ENCODE assay signal across 9 mouse cellular contexts in the genomic region with DNA sequence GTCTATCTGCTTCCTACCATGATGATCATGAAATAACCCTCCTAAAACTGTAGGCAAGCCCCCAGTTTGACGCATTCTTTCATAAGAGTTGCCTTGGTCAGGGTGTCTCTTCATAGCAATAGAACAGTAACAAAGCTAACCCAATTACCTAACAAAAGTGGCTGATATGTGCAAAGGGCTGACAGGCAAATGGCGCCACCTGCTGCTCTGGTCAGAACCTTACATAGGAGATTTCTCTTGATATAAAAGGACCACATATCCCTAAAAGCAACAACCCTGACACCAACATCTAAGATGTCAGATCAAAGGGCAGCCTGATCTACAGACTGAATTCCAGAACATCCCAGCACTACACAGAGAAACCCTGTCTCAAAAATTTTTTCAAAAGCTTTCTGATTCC. TPM values are rescaled to one million over a fixed set of nuclear protein-coding genes. Genes with fewer than 3 reads are reported as not detected.
DNase-seq lines count a peak whose midpoint lies in the region; ATAC-seq and TF ChIP-seq lines count a peak whose summit lies in the region.
"Had no signal": no experiment of that assay in that cellular context is flagged by ENCODE, and none has a peak within 500 bp of the region (broad histone marks: within the 10 kb centered on the region; RNA-seq: fewer than 3 reads in every experiment).

No protein-coding gene starts in this region.

- no peaks in the 10 kb centered on the region for H3K36me3 ChIP-seq in forebrain, embryonic 11.5 days (ENCODE audit: control insufficient read depth, insufficient read depth, low read length)
- H3K36me3 ChIP-seq in forebrain, embryonic 12.5 days (replicated peaks) = no peaks in the 10 kb centered on the region
- H3K36me3 ChIP-seq in midbrain, embryonic 11.5 days (ENCODE audit: control insufficient read depth, insufficient read depth, low read length) = no peaks in the 10 kb centered on the region
- H3K36me3 ChIP-seq in midbrain, embryonic 16.5 days (ENCODE audit: control insufficient read depth, insufficient read depth, low read length) = no peaks in the 10 kb centered on the region

- no peak overlapping the region for H3K27ac ChIP-seq in forebrain, embryonic 11.5 days (ENCODE audit: low read depth, low read length)
- H3K27ac ChIP-seq in forebrain, embryonic 12.5 days = no peak overlapping the region
- H3K27ac ChIP-seq in midbrain, embryonic 11.5 days (ENCODE audit: low read depth, low read length) = no peak overlapping the region
- H3K27ac ChIP-seq in midbrain, embryonic 16.5 days (ENCODE audit: low read length) = no peak overlapping the region
- no peak overlapping the region for H3K27ac ChIP-seq in bone marrow macrophage, adult 2 months (ENCODE audit: insufficient read depth, low read depth, low read length)

- H3K9me3 ChIP-seq in forebrain, embryonic 11.5 days (ENCODE audit: control insufficient read depth, low read length) = no peaks in the 10 kb centered on the region
- H3K9me3 ChIP-seq in forebrain, embryonic 12.5 days = no peaks in the 10 kb centered on the region
- no peaks in the 10 kb centered on the region for H3K9me3 ChIP-seq in midbrain, embryonic 11.5 days (ENCODE audit: control insufficient read depth, low read length)
- no peaks in the 10 kb centered on the region for H3K9me3 ChIP-seq in midbrain, embryonic 16.5 days (replicated peaks; ENCODE audit: control insufficient read depth, low read length, poor library complexity, severe bottlenecking)
- H3K9me3 ChIP-seq: megakaryocyte, embryonic 14.5 days had no signal

- no peaks in the 10 kb centered on the region for H3K4me1 ChIP-seq in forebrain, embryonic 11.5 days (replicated peaks; ENCODE audit: control insufficient read depth, insufficient read depth, low read length)
- no peaks in the 10 kb centered on the region for H3K4me1 ChIP-seq in forebrain, embryonic 12.5 days
- H3K4me1 ChIP-seq in midbrain, embryonic 11.5 days (ENCODE audit: control insufficient read depth, insufficient read depth, low read length) = no peaks in the 10 kb centered on the region
- H3K4me1 ChIP-seq in midbrain, embryonic 16.5 days (ENCODE audit: control insufficient read depth, insufficient read depth, low read length) = no peaks in the 10 kb centered on the region
- H3K4me1 ChIP-seq in bone marrow macrophage, adult 2 months (ENCODE audit: control insufficient read depth, insufficient read depth, low read length) = no peaks in the 10 kb centered on the region
- H3K4me1 ChIP-seq: megakaryocyte, embryonic 14.5 days had no signal

- no peak for ATAC-seq in forebrain, embryonic 11.5 days (replicated peaks; ENCODE audit: low FRiP score)
- ATAC-seq in forebrain, embryonic 12.5 days (ENCODE audit: low FRiP score) = no peak
- ATAC-seq in midbrain, embryonic 11.5 days (ENCODE audit: low FRiP score) = no peak; the same call in 1 of the 2 replicates
- ATAC-seq in midbrain, embryonic 16.5 days = no peak

- no peak for TF ChIP-seq POLR2A in bone marrow macrophage, adult 2 months (IDR thresholded peaks at IDR 0.05; ENCODE audit: borderline replicate concordance, low read depth, low read length)

- WGBS in forebrain, embryonic 11.5 days = 38% methylated on average over 2 of the region's 2 CpGs
- 37% methylated on average over 2 of the region's 2 CpGs for WGBS in forebrain, embryonic 12.5 days
- 45% methylated on average over 2 of the region's 2 CpGs for WGBS in midbrain, embryonic 11.5 days
- WGBS in midbrain, embryonic 16.5 days = 42% methylated on average over 2 of the region's 2 CpGs

- H3K27me3 ChIP-seq in forebrain, embryonic 11.5 days (ENCODE audit: control insufficient read depth, insufficient read depth, low read length) = no peaks in the 10 kb centered on the region
- no peaks in the 10 kb centered on the region for H3K27me3 ChIP-seq in forebrain, embryonic 12.5 days
- no peaks in the 10 kb centered on the region for H3K27me3 ChIP-seq in midbrain, embryonic 11.5 days (ENCODE audit: control insufficient read depth, insufficient read depth, low read length)
- no peaks in the 10 kb centered on the region for H3K27me3 ChIP-seq in midbrain, embryonic 16.5 days (ENCODE audit: control insufficient read depth, insufficient read depth, low read depth, low read length)

- H3K9ac ChIP-seq in forebrain, embryonic 11.5 days (ENCODE audit: low read length) = no peak overlapping the region
- no peak overlapping the region for H3K9ac ChIP-seq in forebrain, embryonic 12.5 days
- H3K9ac ChIP-seq in midbrain, embryonic 11.5 days (ENCODE audit: low read length) = no peak overlapping the region
- no peak overlapping the region for H3K9ac ChIP-seq in midbrain, embryonic 16.5 days (ENCODE audit: low read depth, low read length)

- peak; percentile 61 for DNase-seq in forebrain, embryonic 11.5 days (ENCODE audit: low spot score)
- DNase-seq in midbrain, embryonic 11.5 days (ENCODE audit: low spot score, missing footprints) = peak; percentile 87
- peak; percentile 35 for DNase-seq in fibroblast of lung, adult 2 months (ENCODE audit: low read depth)
- peak; percentile 2 for DNase-seq in lung, postnatal 25 days (ENCODE audit: low spot score)
- no peak for DNase-seq in urinary bladder, postnatal 36 days (ENCODE audit: low spot score in 2 of 2)

- H3K4me2 ChIP-seq in forebrain, embryonic 11.5 days (ENCODE audit: low read depth, low read length, severe bottlenecking) = no peak overlapping the region
- no peak overlapping the region for H3K4me2 ChIP-seq in forebrain, embryonic 12.5 days
- no peak overlapping the region for H3K4me2 ChIP-seq in midbrain, embryonic 11.5 days
- H3K4me2 ChIP-seq in midbrain, embryonic 16.5 days (ENCODE audit: low read length) = no peak overlapping the region

- H3K4me3 ChIP-seq in forebrain, embryonic 11.5 days (ENCODE audit: low read depth, low read length) = no peak overlapping the region
- no peak overlapping the region for H3K4me3 ChIP-seq in forebrain, embryonic 12.5 days (replicated peaks)
- no peak overlapping the region for H3K4me3 ChIP-seq in midbrain, embryonic 11.5 days (ENCODE audit: low read depth, low read length)
- H3K4me3 ChIP-seq in midbrain, embryonic 16.5 days (ENCODE audit: low read depth, low read length) = no peak overlapping the region
- no peak overlapping the region for H3K4me3 ChIP-seq in bone marrow macrophage, adult 2 months (ENCODE audit: insufficient read depth, low read length)
- H3K4me3 ChIP-seq: megakaryocyte, embryonic 14.5 days had no signal

- TF ChIP-seq CTCF in bone marrow macrophage, adult 2 months (IDR thresholded peaks at IDR 0.05; ENCODE audit: low read depth, low read length) = peak; percentile 35

RNA-seq across cellular contexts. Expression of a gene that starts 11.3 kb away (rescaled TPM):
- 0.29 TPM in 1 of 2 replicates, not detected in the other for polyA plus RNA-seq in forebrain, embryonic 11.5 days (2014; fragmentation: Nextera tagmentation; extraction: Ambion mirVana)
- 0.19 TPM in 2 replicates for polyA plus RNA-seq in forebrain, embryonic 12.5 days (2016; fragmentation: Nextera tagmentation; extraction: Ambion mirVana)
- polyA plus RNA-seq in midbrain, embryonic 11.5 days (2014; fragmentation: Nextera tagmentation; extraction: Ambion mirVana) = 0.29 TPM in 1 of 2 replicates, not detected in the other
- polyA plus RNA-seq in midbrain, embryonic 16.5 days (2015; fragmentation: Nextera tagmentation; extraction: Ambion mirVana) = 0.21 and 0.36 TPM in 2 replicates
- not detected in 2 replicates for polyA plus RNA-seq in bone marrow macrophage, adult 2 months (2012; ENCODE audit: insufficient read depth, insufficient read length, missing spikeins)

RNA-seq across cellular contexts. Expression of a gene that starts 51.0 kb away (rescaled TPM):
- polyA plus RNA-seq in forebrain, embryonic 11.5 days (2014; fragmentation: Nextera tagmentation; extraction: Ambion mirVana) = not detected in 2 replicates
- polyA plus RNA-seq in forebrain, embryonic 12.5 days (2016; fragmentation: Nextera tagmentation; extraction: Ambion mirVana) = not detected in 2 replicates
- not detected in 2 replicates for polyA plus RNA-seq in midbrain, embryonic 11.5 days (2014; fragmentation: Nextera tagmentation; extraction: Ambion mirVana)
- not detected in 2 replicates for polyA plus RNA-seq in midbrain, embryonic 16.5 days (2015; fragmentation: Nextera tagmentation; extraction: Ambion mirVana)
- not detected in 2 replicates for polyA plus RNA-seq in bone marrow macrophage, adult 2 months (2012; ENCODE audit: insufficient read depth, insufficient read length, missing spikeins)

Comparison
In these comparisons a context has a peak if more than half of its experiments do, and no peak if none do; other contexts are left out.
1. DNase-seq: peak in forebrain, embryonic 11.5 days (single experiment), midbrain, embryonic 11.5 days (single experiment), fibroblast of lung, adult 2 months (single experiment) and lung, postnatal 25 days (single experiment); none in urinary bladder, postnatal 36 days (0 of 2).